Mouse (Mus musculus) right cerebral cortex, postnatal 36 days (tissue): ENCODE results near the gene Klhl33.
"Not testable (repeated sequence)": the region's sequence is repeated elsewhere in the genome, so short reads cannot be mapped to it uniquely, and the experiment has no call there.

Source experiments
- DNase-seq, 2 experiments: peaks; one replicate each; pipeline ENCODE4 v3.0.0; 2022; ENCODE audit warnings: low spot score in 2 of 2, mixed read lengths in 1 of 2

Gene Klhl33

DNA sequence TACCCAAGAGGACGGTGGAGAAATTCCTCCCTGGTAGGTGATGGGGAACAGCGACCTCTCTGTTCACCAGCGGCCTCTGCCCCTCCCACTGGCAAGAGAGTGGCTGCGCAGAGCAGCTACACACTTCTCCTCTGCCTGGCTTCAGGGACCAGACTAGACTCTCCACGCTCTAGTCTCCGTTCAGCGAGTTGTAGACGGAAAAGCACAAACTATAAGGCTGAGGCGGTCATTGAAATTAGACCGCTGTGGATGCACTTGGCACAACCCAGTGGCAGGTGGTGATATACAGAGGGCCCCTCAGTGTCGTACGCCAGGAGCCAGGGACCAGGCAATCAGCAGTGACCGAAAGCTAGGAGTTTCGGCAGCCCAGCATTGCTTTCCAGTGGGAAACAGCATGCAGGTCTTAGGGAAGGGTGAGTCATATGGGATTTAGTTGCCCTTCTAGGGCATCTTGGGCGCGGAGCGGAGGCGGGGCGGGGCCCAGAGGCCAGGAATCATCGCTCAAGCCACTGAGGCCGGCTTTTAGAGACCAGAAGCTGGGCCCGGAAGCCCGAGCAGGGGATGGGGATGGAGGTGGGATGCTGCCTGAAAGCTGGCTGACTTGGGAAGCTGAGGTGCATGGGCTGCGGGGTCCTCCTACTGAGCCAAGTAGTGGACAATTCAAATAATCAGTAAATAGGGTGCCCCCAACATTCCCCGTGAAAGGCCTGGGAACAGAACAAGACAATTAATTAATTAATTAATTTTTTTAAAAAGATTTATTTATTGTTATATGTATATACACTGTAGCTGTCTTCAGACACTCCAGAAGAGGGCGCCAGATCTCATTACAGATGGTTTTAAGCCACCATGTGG, 6.9 kb upstream of the Klhl33 start:
- DNase-seq = no peak

DNA sequence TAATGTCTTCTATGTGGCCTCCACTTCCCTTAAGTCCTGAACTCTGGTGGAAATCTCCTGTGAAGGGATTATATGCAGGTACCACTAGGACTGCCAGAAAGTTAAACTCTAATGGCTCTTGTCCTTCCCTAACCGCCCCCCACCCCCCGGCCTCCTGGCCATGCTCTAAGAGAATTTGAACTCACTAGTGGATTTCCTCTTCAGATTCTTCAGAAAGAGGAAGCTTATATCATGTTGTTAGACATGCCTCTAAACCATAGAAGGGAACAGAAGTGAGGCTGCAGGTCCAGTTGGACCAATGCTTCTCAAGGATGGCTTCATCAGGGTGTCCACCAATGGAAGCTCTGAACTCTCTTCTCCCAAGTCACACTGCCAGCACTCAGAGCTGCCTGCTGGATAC, 685 bp upstream of the Klhl33 start:
- not testable (repeated sequence) for DNase-seq

DNA sequence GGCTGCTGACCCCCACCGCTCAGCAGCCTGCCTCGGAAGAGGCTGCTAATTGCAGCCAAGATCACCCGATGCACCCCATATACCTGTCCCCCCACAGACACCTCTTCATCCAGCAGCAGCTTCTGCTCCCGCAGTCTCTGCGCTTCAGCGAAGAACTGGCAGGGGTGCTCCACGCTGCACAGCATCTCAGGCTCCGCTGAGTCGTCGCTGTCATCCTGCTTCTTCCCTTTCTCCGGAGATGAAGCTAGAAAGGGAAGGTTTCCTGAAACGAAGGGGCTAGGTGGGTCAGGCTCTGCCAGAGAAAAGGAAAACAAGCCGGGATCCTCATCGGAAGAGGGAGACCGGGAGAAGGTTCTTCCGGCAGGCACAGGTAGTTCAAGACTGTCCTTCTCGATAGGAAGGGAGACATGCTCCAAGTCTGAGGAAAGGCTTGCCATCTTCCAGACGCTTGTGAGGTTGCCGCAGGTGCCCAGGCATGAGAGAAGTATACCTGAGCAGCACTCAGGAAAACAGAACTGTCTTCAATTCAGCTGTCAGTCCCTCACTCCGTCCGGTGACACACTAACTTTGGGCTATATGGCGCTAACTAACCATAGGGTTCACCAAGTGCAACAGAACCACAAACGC, 447 bp downstream of the Klhl33 start:
- no peak for DNase-seq

DNA sequence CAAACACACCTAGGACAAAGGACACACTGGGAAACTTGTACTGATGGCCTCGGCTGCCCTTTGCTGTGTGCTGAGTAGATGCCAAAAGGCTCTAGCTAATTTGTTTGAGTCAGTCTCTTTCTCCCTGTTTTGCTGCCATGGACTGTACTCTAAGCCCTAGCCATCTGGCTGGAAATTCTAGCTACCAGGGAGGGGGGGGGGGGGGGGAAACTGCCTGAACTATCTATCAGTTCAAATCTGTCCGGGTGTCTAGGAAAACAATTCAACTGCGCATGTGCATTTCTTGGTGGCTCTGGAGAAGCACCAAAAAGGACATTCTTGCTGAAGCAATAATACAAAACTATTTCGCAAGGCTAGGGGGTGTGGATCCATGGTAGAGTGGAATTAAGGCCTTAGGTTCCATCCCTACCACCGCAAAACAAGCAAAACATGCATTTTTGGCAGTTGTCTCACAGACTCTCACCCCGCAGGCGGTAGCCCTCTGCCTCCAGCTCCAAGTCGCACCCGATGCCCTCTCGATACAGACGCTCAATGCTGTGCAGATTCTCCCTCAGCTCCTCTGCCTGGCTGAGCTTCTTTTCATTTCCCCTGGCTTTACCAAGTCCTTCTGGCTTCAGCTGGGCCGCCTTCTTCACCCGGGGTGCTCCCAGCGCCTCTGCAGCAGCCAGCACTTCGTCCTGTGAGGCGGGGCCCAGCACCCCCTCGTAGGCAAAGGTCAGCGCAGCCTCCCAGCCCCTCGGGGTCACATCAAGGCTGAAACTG, 1.1 kb downstream of the Klhl33 start:
- DNase-seq = no peak

DNA sequence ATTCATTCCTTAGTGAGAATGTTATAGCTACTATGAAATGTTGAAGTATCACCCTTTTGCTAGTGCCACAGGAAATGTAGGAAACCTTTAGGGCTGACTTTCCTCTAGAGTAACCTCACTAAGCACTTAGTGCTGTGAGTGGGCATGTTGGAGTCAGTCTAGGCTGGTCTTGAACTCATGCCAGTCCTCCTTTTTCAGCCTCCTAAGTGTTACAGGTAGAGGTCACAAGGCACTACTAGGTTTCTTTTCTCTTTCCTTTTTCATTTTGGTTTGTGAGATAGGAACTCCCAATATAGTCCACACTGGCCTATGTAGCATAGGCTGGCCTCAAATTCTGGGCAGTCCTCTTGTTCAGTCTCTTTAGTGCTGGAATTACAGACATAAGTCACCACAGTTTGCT, 1.9 kb downstream of the Klhl33 start:
- no peak for DNase-seq

DNA sequence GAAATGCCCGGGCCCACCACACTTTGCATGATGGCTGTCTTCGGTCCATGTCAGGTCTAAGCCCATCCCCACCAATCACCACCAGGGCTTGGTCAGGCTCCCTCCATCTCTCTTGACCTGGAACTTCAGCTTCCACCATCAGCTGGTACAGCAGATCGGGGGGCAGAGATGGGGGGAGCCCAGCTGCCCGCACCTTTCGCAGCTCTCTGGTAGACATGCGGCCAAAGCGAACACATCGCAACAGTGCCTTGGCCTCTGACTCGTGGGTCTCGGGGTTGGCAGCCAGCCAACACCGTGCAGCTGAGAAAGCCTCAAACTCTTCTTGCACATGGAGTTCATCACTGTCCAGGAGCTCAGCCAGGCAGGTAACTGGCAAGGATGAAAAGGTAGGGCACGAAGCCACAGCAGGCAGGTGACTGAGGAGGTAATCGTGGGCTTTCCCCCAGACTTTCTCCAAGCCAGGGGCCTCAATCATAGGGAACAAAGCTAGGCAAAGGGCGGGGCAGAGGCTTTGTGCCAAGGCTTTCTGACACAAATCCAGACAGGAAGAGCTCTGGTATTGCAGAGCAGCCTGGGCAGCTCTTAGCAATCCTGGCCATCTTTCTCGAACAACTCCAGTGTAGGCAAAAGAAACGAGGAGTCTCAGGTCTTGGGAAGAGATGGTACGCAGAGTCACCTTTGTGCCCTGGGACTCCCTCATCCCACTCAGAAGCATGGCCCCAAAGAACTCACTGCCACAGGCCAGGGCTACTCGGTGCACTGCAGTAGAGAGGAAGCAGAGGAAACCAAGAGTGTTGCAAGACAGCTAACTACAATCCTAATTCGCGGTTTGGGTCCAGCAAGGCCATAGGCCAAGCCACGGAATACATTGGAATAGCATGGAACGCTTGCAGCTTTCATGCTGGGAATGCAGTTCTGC, 4.5 kb downstream of the Klhl33 start:
- no peak for DNase-seq

DNA sequence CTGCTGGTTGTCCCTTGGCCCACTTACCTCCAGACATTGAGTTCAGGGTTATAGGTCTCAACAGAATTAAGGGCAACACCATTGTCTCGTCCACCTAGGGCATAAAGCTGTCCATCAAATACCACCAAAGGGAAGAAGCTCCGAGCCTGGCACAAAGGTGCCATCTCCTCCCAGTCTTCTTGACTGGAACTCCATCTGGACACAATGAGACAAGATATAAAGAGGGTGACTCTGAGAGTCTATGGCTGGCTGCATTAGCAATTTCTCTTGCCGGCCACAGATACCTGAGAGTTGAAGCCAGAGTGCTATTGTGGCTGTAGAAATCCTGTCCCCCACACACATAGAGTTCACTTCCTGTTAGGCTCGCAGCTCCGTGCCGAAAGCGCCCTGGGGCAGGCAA, 5.2 kb downstream of the Klhl33 start:
- DNase-seq = no peak

DNA sequence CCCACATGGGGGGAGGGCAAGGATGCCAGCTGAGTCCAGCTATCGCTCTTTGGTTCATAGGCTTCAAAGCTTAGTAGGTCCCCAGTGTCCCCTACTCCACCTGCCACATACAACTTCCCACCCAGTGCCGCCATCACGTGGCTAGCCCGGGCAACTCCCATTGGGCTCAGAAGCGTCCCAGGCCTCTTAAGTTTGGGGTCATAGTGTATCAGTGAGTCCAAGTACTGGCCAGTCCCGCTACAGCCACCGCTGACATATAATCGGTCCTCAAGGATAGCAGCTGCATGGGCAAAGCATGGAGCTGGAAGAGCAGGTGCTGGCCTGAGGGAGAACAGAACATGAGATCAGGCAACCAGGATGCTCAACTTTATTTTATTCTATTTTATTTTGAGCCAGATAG, 5.7 kb downstream of the Klhl33 start:
- no peak for DNase-seq

DNA sequence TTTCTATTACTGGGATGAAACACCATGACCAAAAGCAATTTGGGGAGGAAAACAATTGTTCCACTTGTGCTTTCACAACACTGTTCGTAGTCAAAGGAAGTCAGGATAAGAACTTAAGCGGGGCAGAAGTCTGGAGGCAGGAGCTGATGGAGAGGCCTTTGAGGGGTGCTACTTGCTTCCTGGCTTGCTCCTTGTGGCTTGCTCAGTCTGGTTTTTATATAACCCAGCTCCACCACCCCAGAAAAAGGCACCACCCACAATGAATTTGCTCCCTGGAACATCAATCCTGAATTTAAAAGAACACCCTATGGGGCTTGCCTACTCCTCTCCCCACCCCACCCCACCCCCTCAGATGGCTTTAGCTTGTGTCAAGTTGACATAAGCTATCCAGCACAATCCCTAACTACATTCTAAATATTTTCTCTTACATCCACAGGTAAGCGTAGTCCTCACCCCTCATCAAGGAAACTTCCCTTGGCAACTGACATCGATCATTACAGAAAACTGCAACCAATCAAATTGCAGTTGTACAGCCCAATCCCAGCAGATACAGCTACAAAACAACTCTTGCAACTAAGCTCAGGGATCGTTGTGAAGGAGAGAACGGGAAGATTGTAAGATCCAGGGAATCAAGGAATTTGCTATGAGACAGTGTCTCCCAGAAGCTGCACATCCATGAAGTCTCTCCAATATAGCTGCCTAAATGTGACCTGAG, 20.9 kb downstream of the Klhl33 start:
- DNase-seq = peak in 1 of 2 experiments; percentile 36

DNA sequence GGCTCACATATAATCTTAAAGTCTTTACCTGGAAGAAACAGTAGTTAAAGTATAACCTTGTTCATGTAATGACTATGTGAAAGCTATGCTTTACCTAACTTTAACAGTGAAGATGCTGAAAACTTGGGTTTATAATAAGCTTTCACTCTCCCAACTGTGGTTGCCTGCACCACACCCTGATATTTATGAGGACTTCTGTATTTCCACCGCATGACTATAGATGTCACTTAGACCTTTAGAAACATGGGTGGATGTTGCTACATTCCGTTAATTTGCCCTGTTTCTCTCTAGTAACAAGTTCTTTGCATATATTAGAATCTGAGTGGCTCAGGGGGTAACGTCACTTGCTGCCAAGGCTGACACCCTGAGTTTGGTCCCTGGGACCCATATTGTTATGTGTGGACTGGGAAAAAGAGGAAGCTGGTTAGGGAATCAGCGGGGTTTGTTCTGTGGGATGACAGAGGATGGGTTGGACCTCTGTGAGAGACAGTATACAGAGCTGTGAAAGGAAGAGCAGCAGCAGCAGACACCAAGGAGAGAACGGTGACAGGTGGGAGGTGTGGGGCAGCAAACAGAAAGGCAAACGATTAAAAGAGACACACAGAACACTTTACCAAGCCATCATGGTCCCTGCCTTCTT, 21.6 kb downstream of the Klhl33 start:
- no peak for DNase-seq

DNA sequence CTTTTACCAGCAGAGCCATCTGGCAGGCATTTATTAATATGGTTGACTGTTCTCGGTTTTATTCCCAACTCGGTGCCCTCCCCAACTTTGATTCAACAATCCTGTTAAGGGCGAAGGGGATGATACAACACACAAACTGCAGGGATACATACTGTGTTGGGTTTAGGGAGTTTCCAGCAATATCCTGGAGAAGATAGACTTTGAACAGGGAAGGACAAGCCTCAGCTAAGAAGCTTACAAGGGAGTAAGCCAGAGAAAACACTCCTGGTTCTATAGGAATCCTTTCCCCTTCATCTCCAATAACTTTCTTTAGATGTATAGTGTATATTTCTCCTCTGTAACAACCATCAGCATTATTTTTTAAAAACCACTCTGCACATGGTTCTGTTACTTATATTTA, 22.1 kb downstream of the Klhl33 start:
- no peak for DNase-seq

DNA sequence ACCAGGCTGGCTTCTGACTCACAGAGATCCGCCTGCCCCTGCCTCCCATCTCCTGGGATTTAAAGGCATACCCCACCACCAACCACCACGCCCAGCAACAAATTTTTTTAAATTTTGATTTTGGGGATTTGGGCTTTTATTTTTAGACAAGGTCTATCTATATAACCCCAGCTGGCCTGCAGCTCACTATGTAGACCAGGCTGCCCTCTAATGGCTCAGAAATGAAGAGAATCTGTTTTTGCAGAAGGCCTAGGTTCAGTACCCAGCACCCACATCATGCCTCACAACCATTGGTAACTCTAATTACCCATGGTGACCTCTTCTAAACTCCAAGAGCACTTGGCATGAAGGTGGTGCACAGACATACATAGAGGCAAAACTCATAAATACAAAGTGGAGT, 26.0 kb downstream of the Klhl33 start:
- DNase-seq = no peak

DNA sequence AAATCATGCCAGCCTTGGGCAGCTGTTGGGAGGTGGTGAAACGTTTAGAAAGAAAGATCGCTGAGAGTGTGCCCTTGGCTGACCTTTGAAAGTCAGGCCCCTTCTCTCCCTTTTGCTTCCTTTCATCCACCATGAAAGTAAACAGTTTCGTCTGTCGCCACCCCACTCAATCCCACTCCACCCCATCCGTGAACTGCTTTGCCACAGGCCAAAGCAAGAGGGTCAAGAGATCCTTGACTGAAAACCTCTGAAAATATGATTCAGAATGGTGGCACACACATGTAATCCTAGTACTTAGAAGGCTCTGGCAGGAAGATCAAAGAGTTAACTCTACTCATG, 26.5 kb downstream of the Klhl33 start:
- DNase-seq = no peak

DNA sequence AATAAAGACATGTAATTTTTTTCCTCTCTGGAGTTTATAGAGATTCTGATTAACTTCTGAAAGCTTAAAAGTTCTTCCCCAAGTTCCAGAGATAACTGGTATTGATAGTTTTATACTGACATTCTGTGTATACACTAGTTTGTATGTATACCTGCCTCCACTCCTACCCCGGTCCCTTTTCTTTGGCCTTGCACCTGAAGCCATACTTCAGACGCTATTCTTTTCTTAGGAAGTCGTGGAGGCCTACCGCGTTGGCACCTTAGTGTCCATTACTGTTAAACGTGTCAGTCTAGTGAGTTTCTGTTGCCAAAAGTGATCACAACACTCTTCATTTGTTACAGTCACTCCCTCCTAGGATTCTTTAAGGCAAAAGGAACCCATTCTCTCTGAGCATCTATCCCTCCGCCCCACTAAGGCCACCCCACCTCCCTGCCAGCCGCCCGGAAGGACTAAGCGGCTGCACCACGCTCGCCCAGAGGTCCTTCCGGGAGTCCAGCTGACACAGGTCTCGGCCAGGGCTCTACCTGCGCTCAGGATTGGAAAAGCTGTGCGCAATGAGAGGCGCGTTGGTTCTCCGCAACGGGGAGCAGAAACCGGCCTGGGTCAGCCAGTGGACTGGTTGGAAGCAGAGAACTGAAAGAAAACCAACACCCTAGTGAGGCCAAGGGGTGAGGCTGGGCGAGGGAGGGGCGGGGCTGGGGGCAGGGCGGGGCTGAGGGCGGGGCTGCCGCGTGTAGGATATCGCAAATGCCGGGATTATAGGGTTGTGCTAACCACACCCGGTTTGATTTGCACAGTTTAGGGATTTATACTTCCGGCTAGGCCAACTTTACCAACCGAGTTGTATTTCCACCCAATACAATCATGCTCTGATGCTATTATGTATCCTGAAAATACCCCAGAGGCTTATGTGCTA, 27.2 kb downstream of the Klhl33 start, which contains the start of gene Tep1:
Tep1 (minus strand) TSS at position 672 of the 916 bp plus-strand sequence.
- peak; percentile 10 to 18 for DNase-seq

DNA sequence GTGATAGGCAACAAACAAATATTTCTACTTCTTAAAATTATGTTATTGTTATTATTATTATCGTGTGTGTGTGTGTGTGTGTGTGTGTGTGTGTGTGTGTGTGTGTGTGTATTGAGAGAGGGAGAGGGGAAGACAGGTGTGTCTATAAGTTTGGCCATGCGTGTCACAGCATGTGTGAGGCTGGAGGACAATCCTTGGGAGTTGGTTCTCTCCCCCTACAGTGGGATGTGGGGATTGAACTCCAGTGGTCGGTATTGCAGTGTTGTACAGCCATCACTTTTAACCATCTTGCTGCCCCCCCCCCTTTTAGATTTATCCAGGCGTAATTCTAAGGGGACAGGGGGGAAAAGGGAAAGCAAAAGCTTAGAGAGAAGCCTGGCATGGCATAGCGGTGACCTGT, 28.7 kb downstream of the Klhl33 start:
- DNase-seq = no peak

DNA sequence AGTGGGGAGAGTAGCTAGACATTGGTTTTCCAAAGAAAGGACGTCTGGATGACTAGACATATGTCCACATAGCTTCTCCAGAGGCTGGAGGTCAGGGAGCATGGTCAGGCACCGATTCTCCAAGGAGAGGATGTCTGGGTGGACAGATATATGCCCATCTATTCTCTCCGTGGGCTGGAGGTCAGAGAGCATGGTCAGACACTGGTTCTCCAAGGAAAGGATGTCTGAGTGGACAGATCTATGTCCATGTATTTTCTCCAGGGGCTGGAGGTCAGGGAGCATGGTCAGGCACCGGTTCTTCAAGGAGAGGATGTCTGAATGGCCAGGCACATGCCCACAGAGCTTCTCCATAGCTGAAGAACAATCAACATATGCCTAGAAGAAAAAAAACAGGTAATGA, 29.1 kb downstream of the Klhl33 start:
- DNase-seq = no peak

DNA sequence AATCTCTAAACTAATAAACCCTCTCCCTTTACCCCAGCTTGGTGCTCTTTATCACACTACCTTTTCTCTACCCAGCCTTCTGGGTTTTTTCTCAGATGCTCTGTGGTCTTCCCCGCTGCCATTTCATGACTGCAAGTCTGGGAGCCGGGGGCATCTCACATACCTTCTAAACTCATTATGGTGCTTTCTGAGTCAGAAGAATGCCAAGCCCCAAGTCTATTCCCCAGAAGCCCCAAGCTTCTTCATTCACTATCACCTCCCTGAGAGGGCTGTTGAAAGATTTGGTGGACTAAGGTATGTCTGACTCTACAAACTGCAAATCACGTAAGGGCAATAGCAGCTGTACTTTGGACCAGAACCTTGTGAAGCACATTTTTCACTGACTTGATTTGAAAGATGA, 30.3 kb downstream of the Klhl33 start:
- DNase-seq = no peak

DNA sequence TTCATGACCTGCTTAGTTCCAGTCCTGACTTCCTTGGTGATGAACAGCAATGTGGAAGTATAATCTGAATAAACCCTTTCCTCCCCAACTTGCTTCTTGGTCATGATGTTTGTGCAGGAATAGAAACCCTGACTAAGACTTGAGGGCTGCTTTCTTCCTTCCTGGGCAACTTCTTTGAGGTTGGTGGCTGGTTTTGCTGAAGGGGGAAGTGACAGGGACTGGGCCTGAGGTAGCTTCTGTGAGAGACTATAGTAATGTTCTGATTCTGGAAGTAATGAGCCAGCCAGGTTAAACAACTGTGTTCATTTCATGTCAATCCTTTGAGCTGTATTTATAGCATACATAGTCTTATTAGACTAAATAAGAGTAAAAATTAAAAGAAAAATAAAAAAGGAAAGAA, 32.3 kb downstream of the Klhl33 start:
- DNase-seq = not testable (repeated sequence)

DNA sequence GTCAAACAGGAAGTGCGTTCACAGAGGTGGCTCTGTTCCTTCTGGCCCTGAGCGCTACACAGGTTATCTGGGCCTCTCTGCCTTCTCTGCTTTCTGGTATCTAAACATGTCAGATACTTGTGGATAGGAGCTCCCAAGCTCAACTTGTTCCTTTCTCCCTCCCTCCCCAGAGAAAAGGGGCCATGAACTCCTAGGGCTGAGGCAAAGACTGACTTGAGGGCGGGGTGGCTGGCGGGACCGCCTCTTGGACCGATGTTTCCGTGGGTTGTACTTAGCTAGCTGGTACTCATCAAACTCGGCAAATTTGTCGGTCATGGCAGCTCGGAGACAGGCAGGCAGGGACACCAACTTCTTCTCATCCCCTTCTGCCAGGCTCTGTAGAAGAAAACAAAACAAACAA, 34.7 kb downstream of the Klhl33 start:
- no peak for DNase-seq
